Mouse (Mus musculus): ENCODE measurements around the gene Irf6. TPM values are rescaled to one million over a fixed set of nuclear protein-coding genes. Genes with fewer than 3 reads are reported as not detected.
A peak's percentile ranks its signal among the peaks of the same experiment; 100 is the strongest.

Irf6 gene
- total RNA-seq, 2 experiments from 2014 or later: 0.33 to 1.2 TPM

DNA sequence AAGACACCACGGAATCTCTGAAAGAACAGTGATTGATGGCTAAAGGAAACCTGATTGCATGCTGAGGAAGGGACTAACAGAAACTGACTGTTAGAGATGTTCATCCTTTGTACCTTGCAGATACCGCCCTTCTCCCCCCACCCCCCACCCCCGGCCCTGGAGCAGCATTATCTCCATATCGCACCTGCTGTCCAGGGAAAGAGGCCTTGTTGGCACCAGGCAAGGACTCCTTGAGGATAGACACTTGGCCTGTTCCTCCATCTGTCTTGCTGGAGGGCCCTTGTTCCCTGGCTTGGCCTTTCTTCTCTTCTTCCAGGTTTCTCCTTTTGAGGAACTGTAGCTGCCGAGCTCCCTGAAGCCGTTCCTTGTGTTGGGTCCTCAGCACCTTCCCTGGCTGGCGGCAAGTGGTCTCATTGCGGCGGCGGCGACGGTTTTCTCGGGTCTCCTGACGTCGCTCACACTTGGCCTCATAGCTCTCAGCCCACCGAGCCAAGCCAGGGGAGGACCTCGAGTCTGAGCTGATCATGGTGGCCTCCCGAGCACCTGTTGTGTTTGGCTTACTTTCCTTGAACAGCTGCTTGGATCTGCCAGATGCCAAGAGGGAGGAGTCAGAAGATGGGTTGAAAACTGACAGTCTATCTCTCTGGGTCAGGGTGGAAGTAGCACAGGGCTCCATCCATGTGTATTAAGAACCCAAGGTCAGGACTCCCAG, 44.7 kb downstream of the Irf6 start:
- DNase-seq (ENCODE audit: low spot score in 2 of 2): no peak

DNA sequence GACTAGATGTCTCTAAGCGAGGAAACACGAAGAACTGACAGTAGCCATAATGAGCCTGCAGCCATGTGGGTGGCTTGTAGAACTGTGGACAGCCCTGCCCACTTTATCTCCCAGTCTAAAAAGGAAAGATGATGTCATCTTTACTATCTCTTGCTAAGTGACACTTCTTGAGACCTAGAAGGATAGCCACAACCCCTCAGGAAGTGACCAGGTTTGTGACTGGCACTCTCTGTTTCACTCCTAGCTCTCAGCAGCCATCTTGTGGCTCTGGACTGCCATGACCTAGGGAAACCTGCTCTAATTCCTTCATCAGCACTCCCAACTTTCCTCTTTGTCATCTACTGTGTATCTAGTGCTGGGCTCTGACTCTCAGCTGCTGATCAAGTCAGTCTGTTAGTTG, 45.4 kb downstream of the Irf6 start:
- DNase-seq (ENCODE audit: low spot score in 2 of 2): no peak

DNA sequence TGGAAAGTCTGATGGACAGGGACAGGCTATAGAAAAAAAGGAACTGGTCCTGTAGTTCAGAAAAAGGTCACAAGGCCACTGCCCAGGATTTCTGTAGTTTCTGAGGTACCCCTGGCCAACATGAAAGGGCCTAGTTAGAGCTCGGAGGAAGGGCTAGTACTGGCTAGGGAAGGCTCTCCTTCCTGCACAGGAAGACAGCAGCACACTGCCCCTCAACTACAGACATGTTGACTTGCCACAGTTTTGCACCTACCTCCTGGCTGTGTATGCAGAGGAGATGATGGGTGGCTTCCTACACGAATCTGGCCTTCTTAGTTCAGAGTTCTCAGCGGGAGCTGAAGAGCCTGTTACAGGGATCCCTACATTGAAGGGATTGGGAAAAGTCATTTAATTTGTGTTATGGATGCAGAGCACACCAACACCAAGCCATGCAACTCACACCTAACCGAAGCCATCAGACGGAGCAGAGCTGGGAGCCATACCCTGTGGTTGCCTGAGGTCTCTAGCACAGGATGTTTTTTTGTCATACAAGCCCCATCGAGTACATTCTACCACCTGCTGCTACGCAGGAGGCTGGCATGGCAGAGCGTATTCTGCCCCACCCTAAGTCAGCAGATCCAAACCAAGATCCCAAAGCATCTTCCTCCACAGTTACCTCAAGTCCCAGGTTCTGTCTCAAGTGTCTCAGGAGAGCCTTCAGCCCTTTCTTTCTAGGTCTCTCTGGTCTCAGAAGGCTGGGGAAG, 47.9 kb downstream of the Irf6 start:
- no peak for DNase-seq (ENCODE audit: low spot score in 2 of 2)

DNA sequence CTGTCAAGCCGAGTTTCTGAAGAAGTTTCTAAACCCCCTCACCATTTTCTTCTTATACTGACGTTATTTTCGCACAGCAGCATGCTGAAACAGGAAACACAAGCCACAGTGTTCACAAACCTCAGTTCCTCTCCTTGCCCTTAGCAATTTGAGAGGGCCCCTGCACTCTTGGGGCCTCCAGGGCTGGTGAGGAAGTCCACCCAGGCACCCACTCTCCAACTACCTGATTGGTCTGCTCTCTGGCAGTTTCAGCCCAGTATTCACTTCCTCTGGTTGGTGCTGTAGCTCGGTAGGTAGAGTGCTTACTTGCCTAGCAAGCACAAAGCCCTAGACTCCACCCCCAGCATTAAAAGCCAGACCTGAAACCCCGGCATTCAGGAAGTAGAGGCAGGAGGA, 48.5 kb downstream of the Irf6 start, which contains the start of gene Traf3ip3:
Traf3ip3 (minus strand) TSS at position 321 of the 396 bp plus-strand sequence.
- DNase-seq (ENCODE audit: low spot score in 2 of 2): no peak

DNA sequence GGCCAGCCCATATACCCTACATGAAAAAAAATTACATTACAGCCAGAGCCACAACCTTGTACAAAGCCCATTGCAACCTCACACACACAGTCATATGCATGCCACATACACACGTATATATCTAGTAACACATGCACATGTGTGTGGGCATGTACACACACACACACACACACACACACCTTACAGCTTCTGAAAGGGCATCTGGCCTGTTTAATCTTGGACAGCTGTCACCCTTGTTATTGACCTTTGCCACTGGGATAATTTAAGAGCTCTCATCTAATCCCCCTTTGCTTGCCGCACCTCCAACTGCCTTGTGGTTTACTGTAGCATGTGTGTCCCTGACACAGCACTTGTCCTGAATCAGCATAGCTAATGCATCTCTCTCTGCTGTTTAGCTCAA, 50.9 kb downstream of the Irf6 start:
- DNase-seq (ENCODE audit: low spot score in 2 of 2): no peak

DNA sequence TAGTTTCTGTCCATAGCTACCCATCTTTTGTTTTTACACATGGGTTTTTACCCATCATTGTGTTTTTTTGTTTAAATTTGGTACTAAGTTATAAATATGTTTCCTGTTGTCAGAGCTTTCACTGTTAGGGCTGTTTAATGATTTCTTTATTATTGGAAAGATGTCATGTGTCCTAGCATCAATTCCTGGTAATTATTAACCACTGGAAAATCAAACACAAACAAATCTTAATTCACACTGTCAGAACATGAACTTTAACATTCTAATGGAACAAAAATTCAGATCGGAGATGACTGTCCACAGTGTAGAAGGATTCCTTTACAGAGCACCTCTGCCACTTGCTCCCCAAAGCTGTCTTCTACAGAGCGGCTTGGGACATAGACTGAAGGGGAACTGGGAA, 52.5 kb downstream of the Irf6 start:
- no peak for DNase-seq (ENCODE audit: low spot score in 2 of 2)

DNA sequence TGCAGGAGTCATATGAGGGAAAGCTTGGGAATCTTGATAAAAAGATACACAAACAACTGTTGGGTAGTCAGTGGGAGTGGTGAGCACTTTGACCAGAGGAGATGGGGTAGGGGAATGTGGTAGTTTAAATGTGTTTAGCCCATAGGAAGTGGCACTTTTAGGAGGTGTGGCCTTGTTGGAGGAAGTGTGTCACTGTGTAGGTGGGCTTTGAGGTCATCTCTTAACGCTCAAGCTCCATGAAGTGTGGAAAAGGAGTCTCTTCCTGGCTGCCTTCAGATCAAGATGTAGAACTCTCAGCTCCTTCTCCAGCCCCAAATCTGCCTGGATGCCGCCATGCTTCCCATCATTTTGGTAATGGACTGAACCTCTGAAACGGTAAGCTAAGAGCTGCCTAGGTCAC, 54.6 kb downstream of the Irf6 start, which contains the start of gene Lamb3:
Lamb3 (plus strand) TSS at position 197 of the 400 bp plus-strand sequence.
- no peak for DNase-seq (ENCODE audit: low spot score in 2 of 2)

DNA sequence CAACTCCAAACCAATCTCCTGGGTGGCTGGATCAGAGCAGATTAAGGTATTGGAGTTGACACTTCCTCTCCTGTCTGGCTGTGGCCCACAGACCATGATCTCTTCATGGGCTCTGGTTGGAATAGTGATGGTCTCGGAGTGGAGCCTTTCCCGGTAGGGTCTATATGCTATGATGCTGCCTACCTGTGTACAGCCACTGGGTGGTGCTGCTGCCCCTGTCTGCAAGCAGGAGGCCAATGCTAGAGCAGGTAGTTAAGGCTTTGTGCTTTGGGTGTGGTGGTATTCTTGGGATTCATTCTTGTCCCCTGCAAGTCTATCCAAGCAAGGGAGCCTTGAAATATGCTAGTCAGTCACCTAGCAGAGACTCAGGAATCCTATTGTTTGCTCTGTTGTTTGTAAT, 55.3 kb downstream of the Irf6 start:
- DNase-seq (ENCODE audit: low spot score in 2 of 2): peak; percentile 23 to 53

DNA sequence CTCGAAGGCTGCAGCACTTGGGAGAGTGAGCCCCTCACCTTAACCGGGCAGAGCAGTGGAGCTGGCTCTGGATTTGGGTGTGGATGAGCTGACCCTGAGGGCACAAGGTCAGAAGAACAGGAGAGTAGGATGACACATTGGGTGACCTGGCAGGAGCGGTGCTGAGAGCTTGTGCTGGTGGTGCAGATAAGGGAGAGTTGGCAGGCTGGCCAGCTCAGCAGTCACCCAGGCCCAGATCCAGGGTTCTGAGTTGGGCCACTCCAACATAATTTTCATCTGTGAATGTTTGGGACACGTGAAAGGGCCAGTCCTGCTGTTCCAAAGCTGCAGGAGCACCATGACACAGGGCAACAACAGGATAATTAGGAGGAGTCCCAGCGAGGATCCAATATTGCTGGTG, 58.5 kb downstream of the Irf6 start:
- no peak for DNase-seq (ENCODE audit: low spot score in 2 of 2)

DNA sequence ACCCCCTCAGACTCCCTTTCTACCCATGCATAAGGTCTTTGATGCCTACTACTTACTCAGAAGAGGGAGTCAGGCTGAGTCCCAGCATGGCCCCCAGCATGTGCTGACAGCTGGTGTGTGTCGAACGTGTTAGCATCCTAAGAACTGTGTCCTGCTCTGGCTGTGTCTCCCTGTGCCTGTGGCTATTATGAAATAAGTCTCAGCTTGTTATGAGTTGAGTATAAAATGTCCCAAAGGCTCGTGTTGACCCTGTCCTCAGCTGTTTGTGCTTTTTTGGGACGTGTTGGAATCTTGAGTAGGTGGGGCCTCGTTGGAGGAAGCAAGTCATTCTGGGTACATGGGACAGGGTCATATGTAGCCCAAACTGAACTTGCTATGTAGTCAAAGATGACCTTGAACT, 61.1 kb downstream of the Irf6 start:
- no peak for DNase-seq (ENCODE audit: low spot score in 2 of 2)

DNA sequence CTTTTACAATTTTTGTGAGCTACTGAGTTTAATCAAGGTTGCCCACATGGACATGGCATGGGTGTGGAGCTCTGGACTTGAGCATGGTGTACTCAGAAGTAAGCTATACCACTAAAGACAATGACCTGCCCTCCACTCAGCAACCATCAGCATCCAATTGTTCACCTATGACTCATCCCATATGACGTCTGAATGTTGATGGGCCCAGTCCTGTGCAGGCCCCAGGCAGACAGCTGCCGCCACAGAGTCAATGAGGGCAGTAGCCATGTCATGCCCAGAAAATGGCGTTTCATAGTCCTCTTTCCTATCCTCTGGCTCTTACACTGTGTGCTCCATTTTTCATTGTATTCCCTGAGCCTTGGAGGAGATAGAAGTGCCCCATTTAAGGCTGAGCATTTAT, 63.1 kb downstream of the Irf6 start:
- DNase-seq (ENCODE audit: low spot score in 2 of 2): no peak

DNA sequence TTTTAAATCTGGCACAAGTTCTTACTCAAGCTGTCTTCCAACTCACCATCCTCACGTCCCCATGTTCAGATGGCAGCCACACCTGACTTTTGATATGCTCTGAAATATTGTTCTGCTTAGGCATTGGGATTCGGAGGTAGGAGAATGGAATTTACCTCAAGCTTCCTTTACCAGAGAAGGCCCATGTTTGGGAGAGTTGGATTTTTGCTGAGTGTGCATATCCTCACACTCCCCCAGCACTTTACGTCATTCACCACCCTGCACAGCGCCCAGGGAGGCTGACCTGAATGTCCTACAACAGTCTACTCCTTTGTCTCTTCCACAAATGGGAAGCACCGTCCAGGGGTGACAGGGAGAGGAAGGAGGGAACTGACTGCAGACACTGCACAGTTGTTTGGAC, 67.5 kb downstream of the Irf6 start:
- DNase-seq (ENCODE audit: low spot score in 2 of 2): no peak

Other genes starting within 250 kb of the Irf6 start
- 1 to 10 TPM; 5.8 to 6.9 TPM for gene Syt14, start 117.3 kb upstream of the Irf6 start, total RNA-seq (2021)
- gene Diexf, start 22.8 kb upstream of the Irf6 start, total RNA-seq (2021): 10 to 100 TPM; 14.6 to 18.6 TPM
- 1 to 10 TPM; 1.2 to 3.2 TPM for gene A130010J15Rik, start 14.9 kb downstream of the Irf6 start, total RNA-seq (2021)
- gene Traf3ip3, start 48.6 kb downstream of the Irf6 start, total RNA-seq (2021): 1 to 10 TPM; 1.0 to 2.5 TPM
- gene Lamb3, start 54.6 kb downstream of the Irf6 start, total RNA-seq (2021): 1 to 10 TPM in 1 of 2 experiments, under 1 TPM in 1; 0.86 to 1.5 TPM
- 100 to 1,000 TPM; 109 to 216 TPM for gene Hsd11b1, start 111.0 kb downstream of the Irf6 start, total RNA-seq (2021)
- 100 to 1,000 TPM; 129 to 206 TPM for gene G0s2, start 120.1 kb downstream of the Irf6 start, total RNA-seq (2021)
- under 1 TPM; 0.13 to 0.17 TPM for gene Camk1g, start 217.2 kb downstream of the Irf6 start, total RNA-seq (2021)